Mouse (Mus musculus) kidney, adult 2 months (tissue): Measurements from ENCODE around the gene Rer1. TPM values are rescaled to one million over a fixed set of nuclear protein-coding genes. Genes with fewer than 3 reads are reported as not detected.

Source experiments
- DNase-seq: peaks from one replicate; pipeline ENCODE4 v3.0.0; 2021
- H3K27ac ChIP-seq: fragments of 200-500 bp; 2 replicates; pipeline ENCODE4 v1.5.1; 2012; ENCODE audit warnings: low read depth, low read length, control low read depth, inconsistent platforms; ENCODE audit not compliant: insufficient read depth
- H3K27me3 ChIP-seq: fragments of 200-500 bp; replicated peaks from 2 replicates; pipeline ENCODE4 v1.6.1; 2012; ENCODE audit warnings: mild to moderate bottlenecking, moderate library complexity, low read length, inconsistent platforms; ENCODE audit not compliant: control insufficient read depth, insufficient read depth
- H3K36me3 ChIP-seq: fragments of 200-500 bp; 2 replicates; pipeline ENCODE4 v1.6.1; 2012; ENCODE audit warnings: mild to moderate bottlenecking, moderate library complexity, low read length, inconsistent platforms; ENCODE audit not compliant: control insufficient read depth, insufficient read depth
- H3K4me1 ChIP-seq: fragments of 200-500 bp; 2 replicates; pipeline ENCODE4 v1.6.1; 2011; ENCODE audit warnings: low read length; ENCODE audit not compliant: control insufficient read depth, insufficient read depth
- H3K4me3 ChIP-seq: fragments of 200-500 bp; 2 replicates; pipeline ENCODE4 v1.5.1; 2011; ENCODE audit warnings: mild to moderate bottlenecking, low read depth, low read length, control low read depth; ENCODE audit not compliant: insufficient read depth
- CTCF ChIP-seq: fragments of 200-500 bp; conservative IDR thresholded peaks from 2 replicates; pipeline ENCODE4 v1.5.1; 2011; ENCODE audit warnings: low read depth, mild to moderate bottlenecking, control low read depth, low read length, moderate library complexity, mixed read lengths; ENCODE audit not compliant: insufficient read depth, insufficient read length
- POLR2A ChIP-seq: fragments of 200-500 bp; IDR thresholded peaks from one replicate; pipeline ENCODE4 v1.6.1; 2011; ENCODE audit warnings: low read depth, low read length, control low read depth
- WGBS: fragments of 180-500 bp; shearing (Covaris S2); methylation state at CpG from one replicate; pipeline ENCODE4 v1.1.7; 2018; 5-methylcytosine and 5-hydroxymethylcytosine counted together
- polyA plus RNA-seq: library from polyadenylated mRNA; depleted of rRNA; stranded (reverse); fragments of >200 nt; gene quantifications from 2 replicates; pipeline ENCODE4 v1.2.3, GENCODE M21; 2012

Gene Rer1
- polyA plus RNA-seq, 1 experiment: 133 TPM

GRCm38 (mm10) chr4:155116607-155117006, 30.4 kb upstream of the Rer1 start:
- no peak overlapping the region for H3K4me3 ChIP-seq
- DNase-seq: no peak
- TF ChIP-seq CTCF (no peak), POLR2A (no peak)
- no peak overlapping the region for H3K27ac ChIP-seq
- no peaks in the 10 kb centered on the region for H3K27me3 ChIP-seq
- H3K36me3 ChIP-seq: no peaks in the 10 kb centered on the region
- WGBS: 83% methylated on average over 4 of the region's 4 CpGs
- no peaks in the 10 kb centered on the region; the same call in 1 of the 2 replicates for H3K4me1 ChIP-seq

DNA sequence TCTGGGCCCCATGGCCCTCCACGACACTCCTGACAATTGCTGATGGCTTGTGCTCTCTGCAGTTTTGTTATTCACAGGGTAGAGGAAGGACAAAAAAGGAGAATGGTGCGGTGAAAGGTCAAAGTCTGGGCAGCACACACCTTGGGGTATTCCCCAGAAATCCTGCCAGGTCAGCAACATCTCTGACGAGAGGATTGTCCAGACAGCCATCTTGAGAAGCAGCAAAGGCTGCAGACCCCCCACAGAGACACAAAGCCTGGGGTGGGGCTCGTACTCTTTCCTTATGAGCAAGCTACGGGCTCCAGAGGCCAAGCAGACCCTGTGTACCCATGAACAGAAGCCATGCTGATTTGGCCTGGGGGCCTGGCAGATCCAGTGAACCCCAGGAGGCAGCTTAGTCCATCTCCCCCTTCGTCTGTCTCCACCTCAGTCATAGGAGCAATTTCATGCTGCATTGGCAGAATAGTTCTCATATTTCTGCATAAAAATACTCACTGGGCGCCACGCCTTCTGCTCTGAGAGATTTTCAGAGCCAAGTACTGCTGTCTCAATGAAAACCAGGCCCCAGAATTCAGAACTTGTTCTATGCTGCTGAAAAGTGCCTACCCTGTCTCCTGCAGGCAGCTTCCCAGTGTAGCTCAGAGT, 27.7 kb upstream of the Rer1 start:
- peak; percentile 36 for DNase-seq
- WGBS: 59% methylated on average over 8 of the region's 8 CpGs
- H3K36me3 ChIP-seq: no peaks in the 10 kb centered on the region
- no peak overlapping the region for H3K27ac ChIP-seq
- no peak for TF ChIP-seq CTCF
- no peak for TF ChIP-seq POLR2A
- H3K4me1 ChIP-seq: no peaks in the 10 kb centered on the region; the same call in 1 of the 2 replicates
- no peak overlapping the region for H3K4me3 ChIP-seq
- no peaks in the 10 kb centered on the region for H3K27me3 ChIP-seq

- H3K4me3 ChIP-seq: no peak overlapping the region
- no peaks in the 10 kb centered on the region for H3K36me3 ChIP-seq
- no peaks in the 10 kb centered on the region for H3K27me3 ChIP-seq
- H3K27ac ChIP-seq: no peak overlapping the region
- 42% methylated on average over 5 of the region's 5 CpGs for whole genome bisulfite sequencing
- no peak for DNase-seq
- H3K4me1 ChIP-seq: no peaks in the 10 kb centered on the region; the same call in 1 of the 2 replicates
- TF ChIP-seq CTCF (no peak), POLR2A (no peak)
These were observed 23.3 kb upstream of the Rer1 start for GRCm38 (mm10) chr4:155109471-155109870.

DNA sequence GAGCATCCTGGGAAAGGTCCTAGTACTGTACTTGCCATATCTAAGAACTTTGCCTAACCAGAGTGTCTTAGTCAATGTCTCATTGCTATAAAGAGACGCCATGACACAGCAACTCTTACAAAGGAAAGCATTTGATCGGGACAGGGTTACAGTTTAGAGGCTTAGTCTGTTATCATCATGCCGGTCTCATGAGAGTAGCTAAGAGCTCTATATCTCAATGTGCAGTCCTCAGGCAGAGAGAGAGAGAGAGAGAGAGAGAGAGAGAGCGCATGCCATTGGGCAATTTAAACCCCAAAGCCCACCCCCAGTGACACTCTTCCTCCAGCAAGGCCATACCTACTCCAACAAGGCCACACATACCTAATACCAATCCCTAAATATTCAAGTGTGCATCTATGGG, 21.7 kb upstream of the Rer1 start:
- H3K27me3 ChIP-seq: no peaks in the 10 kb centered on the region
- no peaks in the 10 kb centered on the region for H3K4me1 ChIP-seq
- TF ChIP-seq CTCF (no peak), POLR2A (no peak)
- no peak overlapping the region for H3K27ac ChIP-seq
- no peak for DNase-seq
- 96% methylated on average over 4 of the region's 4 CpGs for WGBS
- H3K36me3 ChIP-seq: no peaks in the 10 kb centered on the region
- no peak overlapping the region for H3K4me3 ChIP-seq

DNA sequence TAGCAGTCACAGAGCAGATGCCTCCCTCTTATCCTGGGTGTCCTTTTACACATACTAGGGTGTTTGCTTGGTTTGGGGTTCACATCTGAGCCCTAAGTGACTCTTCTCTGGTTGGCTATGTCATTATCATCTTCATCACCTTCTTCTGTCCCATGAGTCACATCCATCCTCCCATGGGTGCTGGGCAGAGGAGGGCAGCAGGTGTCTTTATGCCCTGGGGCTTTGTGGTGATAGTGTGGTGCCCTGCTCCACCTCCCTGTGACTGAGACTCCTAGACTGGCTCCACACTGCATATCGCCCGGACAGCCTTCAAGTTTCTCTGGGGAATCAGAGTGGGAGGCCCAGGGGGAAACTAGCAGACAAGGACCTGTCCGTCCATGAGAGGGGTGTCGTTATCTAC, 12.4 kb upstream of the Rer1 start:
- H3K27me3 ChIP-seq: no peaks in the 10 kb centered on the region
- TF ChIP-seq POLR2A (no peak), CTCF (no peak)
- H3K4me3 ChIP-seq: no peak overlapping the region
- H3K4me1 ChIP-seq: peaks cover 2% of the 10 kb centered on the region; the same call in 1 of the 2 replicates
- no peaks in the 10 kb centered on the region for H3K36me3 ChIP-seq
- no peak overlapping the region for H3K27ac ChIP-seq
- 87% methylated on average over 4 of the region's 4 CpGs for WGBS
- DNase-seq: no peak

GRCm38 (mm10) chr4:155097452-155097851, 11.3 kb upstream of the Rer1 start:
- no peak for TF ChIP-seq POLR2A
- no peak for TF ChIP-seq CTCF
- Histone ChIP-seq H3K4me1 (peaks cover 2% of the 10 kb centered on the region; the same call in 1 of the 2 replicates), H3K36me3 (no peaks in the 10 kb centered on the region), H3K4me3 (no peak overlapping the region), H3K27ac (no peak overlapping the region), H3K27me3 (no peaks in the 10 kb centered on the region)
- 94% methylated on average over 6 of the region's 6 CpGs for WGBS
- DNase-seq: no peak

DNA sequence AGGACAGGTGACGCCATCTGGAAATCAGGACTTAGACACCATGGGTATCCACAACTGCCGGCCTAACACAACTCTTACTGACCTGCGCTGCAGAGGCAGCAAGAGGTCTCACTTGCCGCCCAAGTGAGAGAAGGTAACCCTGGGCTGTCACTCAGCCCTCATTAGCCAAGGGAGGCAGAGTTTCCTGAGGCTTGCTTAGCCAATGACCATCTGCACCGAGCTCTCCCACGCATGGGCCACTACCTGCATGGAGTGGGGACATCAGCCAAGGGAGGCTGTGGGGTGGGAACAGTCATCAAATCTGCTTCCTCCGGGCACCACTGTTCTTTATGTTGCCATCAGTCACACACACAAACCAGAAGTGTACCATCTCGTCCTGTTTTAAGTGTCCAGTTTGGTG, 9.8 kb upstream of the Rer1 start:
- Histone ChIP-seq H3K27me3 (no peaks in the 10 kb centered on the region), H3K36me3 (no peaks in the 10 kb centered on the region), H3K27ac (no peak overlapping the region), H3K4me3 (no peak overlapping the region), H3K4me1 (peaks cover 2% of the 10 kb centered on the region; the same call in 1 of the 2 replicates)
- DNase-seq: no peak
- TF ChIP-seq POLR2A: no peak
- TF ChIP-seq CTCF: no peak
- 87% methylated on average over 8 of the region's 8 CpGs for WGBS

GRCm38 (mm10) chr4:155095238-155095900, 9.2 kb upstream of the Rer1 start:
- peak; percentile 99; the same call in 1 of the 2 replicates for TF ChIP-seq CTCF
- TF ChIP-seq POLR2A: no peak

More at GRCm38 (mm10) chr4:155095238-155095900, 9.2 kb upstream of the Rer1 start:
- H3K4me1 ChIP-seq: peaks cover 2% of the 10 kb centered on the region; the same call in 1 of the 2 replicates
- WGBS: 42% methylated on average over 8 of the region's 8 CpGs
- no peaks in the 10 kb centered on the region for H3K36me3 ChIP-seq
- H3K27me3 ChIP-seq: no peaks in the 10 kb centered on the region
- DNase-seq: peak; percentile 92
- no peak overlapping the region for H3K27ac ChIP-seq
- H3K4me3 ChIP-seq: no peak overlapping the region
